Mouse (Mus musculus) MEL (cell line): ENCODE results near the gene Ppm1g. TPM values are rescaled to one million over a fixed set of nuclear protein-coding genes. Genes with fewer than 3 reads are reported as not detected.
A peak's percentile ranks its signal among the peaks of the same experiment; 100 is the strongest.

Source experiments
- DNase-seq: peaks from one replicate; pipeline ENCODE4 v3.0.0; 2011; ENCODE audit warnings: low read depth, low spot score
- H3K27ac ChIP-seq: 2 replicates; pipeline ENCODE4 v1.5.1; 2012; ENCODE audit warnings: low read depth, mild to moderate bottlenecking, control low read depth, low read length, moderate library complexity; ENCODE audit not compliant: control insufficient read depth
- H3K27me3 ChIP-seq, 2 experiments: fragments of 150-350 bp in 1 of 2; sonication (generic) in 1 of 2; 2 replicates each; pipeline ENCODE4 v1.6.1; 2012; ENCODE audit warnings: low read length in 2 of 2, mild to moderate bottlenecking in 2 of 2, improper control_type of control experiment in 1 of 2, moderate library complexity in 1 of 2; ENCODE audit not compliant: insufficient read depth in 2 of 2, control insufficient read depth in 1 of 2
- H3K36me3 ChIP-seq, 2 experiments: 2 replicates each; pipeline ENCODE4 v1.6.1; 2012 to 2014; ENCODE audit warnings: low read length in 2 of 2, improper control_type of control experiment in 1 of 2, inconsistent platforms in 1 of 2, mild to moderate bottlenecking in 1 of 2; ENCODE audit not compliant: insufficient read depth in 2 of 2, control insufficient read depth in 1 of 2
- H3K4me1 ChIP-seq, 2 experiments: fragments of 150-350 bp in 1 of 2; sonication (generic) in 1 of 2; 2 replicates each; pipeline ENCODE4 v1.6.1; 2012; ENCODE audit warnings: low read length in 2 of 2, improper control_type of control experiment in 1 of 2, mild to moderate bottlenecking in 1 of 2; ENCODE audit not compliant: insufficient read depth in 2 of 2, control insufficient read depth in 1 of 2
- H3K4me3 ChIP-seq, 2 experiments: fragments of 150-350 bp in 1 of 2; sonication (generic) in 1 of 2; 2 replicates each; pipeline ENCODE4 v1.5.1; 2012; ENCODE audit warnings: low read depth in 2 of 2, low read length in 2 of 2, mild to moderate bottlenecking in 2 of 2, moderate library complexity in 2 of 2, control low read depth in 1 of 2, improper control_type of control experiment in 1 of 2; ENCODE audit not compliant: control insufficient read depth in 1 of 2, insufficient read depth in 1 of 2
- H3K79me2 ChIP-seq: 2 replicates; pipeline ENCODE4 v1.6.1; 2012; ENCODE audit warnings: mild to moderate bottlenecking, low read length, moderate library complexity; ENCODE audit not compliant: control insufficient read depth, poor library complexity, insufficient read depth
- H3K9ac ChIP-seq: 2 replicates; pipeline ENCODE4 v1.6.1; 2012; ENCODE audit warnings: low read depth, mild to moderate bottlenecking, control low read depth, low read length, moderate library complexity; ENCODE audit not compliant: control insufficient read depth, poor library complexity, severe bottlenecking
- H3K9me3 ChIP-seq: fragments of 150-350 bp; sonication (generic); replicated peaks from 2 replicates; pipeline ENCODE4 v1.6.1; 2012; ENCODE audit warnings: mild to moderate bottlenecking, low read length, improper control_type of control experiment, moderate library complexity; ENCODE audit not compliant: insufficient read depth
- CHD1 ChIP-seq: IDR thresholded peaks from 2 replicates; pipeline ENCODE4 v1.6.1; 2012; ENCODE audit warnings: low read depth, mild to moderate bottlenecking, inconsistent platforms, low read length, improper control_type of control experiment
- CHD2 ChIP-seq: IDR thresholded peaks from 2 replicates; pipeline ENCODE4 v1.6.1; 2011; ENCODE audit warnings: low read length, improper control_type of control experiment
- CTCF ChIP-seq, 3 experiments: IDR thresholded peaks in 2 of 3; conservative IDR thresholded peaks in 1 of 3; 2 replicates each; pipeline ENCODE4 v1.5.1; 2011 to 2012; ENCODE audit warnings: low read length in 3 of 3, low read depth in 2 of 3, mild to moderate bottlenecking in 2 of 3, improper control_type of control experiment in 1 of 3, inconsistent platforms in 1 of 3, mixed read lengths in 1 of 3, moderate library complexity in 1 of 3; ENCODE audit not compliant: control insufficient read depth in 1 of 3, insufficient read depth in 1 of 3, poor library complexity in 1 of 3, severe bottlenecking in 1 of 3
- EP300 ChIP-seq, 2 experiments: IDR thresholded peaks; 2 replicates each; pipeline ENCODE4 v1.6.1; 2011; ENCODE audit warnings: improper control_type of control experiment in 2 of 2, low read length in 2 of 2, low read depth in 1 of 2, mild to moderate bottlenecking in 1 of 2
- ETS1 ChIP-seq: IDR thresholded peaks from 2 replicates; pipeline ENCODE4 v1.6.1; 2012; ENCODE audit warnings: low read depth, mild to moderate bottlenecking, inconsistent platforms, low read length, improper control_type of control experiment, moderate library complexity
- GABPA ChIP-seq: IDR thresholded peaks from 2 replicates; pipeline ENCODE4 v1.6.1; 2012; ENCODE audit warnings: low read depth, mild to moderate bottlenecking, inconsistent platforms, low read length, improper control_type of control experiment, moderate library complexity
- HCFC1 ChIP-seq: IDR thresholded peaks from 2 replicates; pipeline ENCODE4 v1.6.1; 2012; ENCODE audit warnings: low read depth, mild to moderate bottlenecking, inconsistent platforms, low read length, improper control_type of control experiment, moderate library complexity
- JUND ChIP-seq: IDR thresholded peaks from 2 replicates; pipeline ENCODE4 v1.6.1; 2011; ENCODE audit warnings: low read depth, mild to moderate bottlenecking, improper control_type of control experiment, low read length
- MAFK ChIP-seq: IDR thresholded peaks from 2 replicates; pipeline ENCODE4 v1.6.1; 2011; ENCODE audit warnings: low read depth, mild to moderate bottlenecking, low read length, improper control_type of control experiment, borderline replicate concordance
- MAX ChIP-seq: IDR thresholded peaks from 2 replicates; pipeline ENCODE4 v1.6.1; 2011; ENCODE audit warnings: low read length, improper control_type of control experiment
- MAZ ChIP-seq: IDR thresholded peaks from 2 replicates; pipeline ENCODE4 v1.6.1; 2012; ENCODE audit warnings: low read depth, mild to moderate bottlenecking, inconsistent platforms, low read length, improper control_type of control experiment
- MEF2A ChIP-seq: IDR thresholded peaks from 2 replicates; pipeline ENCODE4 v1.6.1; 2014; ENCODE audit warnings: low read depth, mild to moderate bottlenecking, inconsistent platforms, low read length, improper control_type of control experiment; ENCODE audit not compliant: poor library complexity, insufficient replicate concordance, severe bottlenecking; ENCODE audit errors: extremely low read depth
- MXI1 ChIP-seq: IDR thresholded peaks from 2 replicates; pipeline ENCODE4 v1.6.1; 2011; ENCODE audit warnings: mild to moderate bottlenecking, low read depth, low read length, improper control_type of control experiment
- MYB ChIP-seq: IDR thresholded peaks from 2 replicates; pipeline ENCODE4 v1.6.1; 2011; ENCODE audit warnings: mild to moderate bottlenecking, low read depth, low read length, improper control_type of control experiment
- NELFE ChIP-seq: IDR thresholded peaks from 2 replicates; pipeline ENCODE4 v1.6.1; 2011; ENCODE audit warnings: low read depth, low read length, improper control_type of control experiment
- NRF1 ChIP-seq: IDR thresholded peaks from 2 replicates; pipeline ENCODE4 v1.6.1; 2014; ENCODE audit warnings: low read depth, mild to moderate bottlenecking, inconsistent platforms, low read length, improper control_type of control experiment, moderate library complexity; ENCODE audit not compliant: poor library complexity, insufficient read depth, severe bottlenecking
- POLR2A ChIP-seq, 2 experiments: IDR thresholded peaks; 2 replicates each; pipeline ENCODE4 v1.6.1; 2011 to 2012; ENCODE audit warnings: low read length in 2 of 2, mild to moderate bottlenecking in 2 of 2, control low read depth in 1 of 2, improper control_type of control experiment in 1 of 2, low read depth in 1 of 2, moderate library complexity in 1 of 2; ENCODE audit not compliant: control insufficient read depth in 1 of 2, insufficient read depth in 1 of 2, poor library complexity in 1 of 2
- POLR2AphosphoS2 ChIP-seq: IDR thresholded peaks from 2 replicates; pipeline ENCODE4 v1.6.1; 2011; ENCODE audit warnings: low read length, improper control_type of control experiment
- TAL1 ChIP-seq: IDR thresholded peaks from 2 replicates; pipeline ENCODE4 v1.6.1; 2012; ENCODE audit warnings: mild to moderate bottlenecking, inconsistent platforms, low read length, moderate library complexity, mixed read lengths
- TCF12 ChIP-seq: IDR thresholded peaks from 2 replicates; pipeline ENCODE4 v1.6.1; 2014; ENCODE audit warnings: low read depth, mild to moderate bottlenecking, inconsistent platforms, low read length, improper control_type of control experiment, moderate library complexity
- UBTF ChIP-seq: IDR thresholded peaks from 2 replicates; pipeline ENCODE4 v1.6.1; 2012; ENCODE audit warnings: low read depth, mild to moderate bottlenecking, inconsistent platforms, low read length, improper control_type of control experiment, moderate library complexity, borderline replicate concordance; ENCODE audit not compliant: insufficient read depth
- USF1 ChIP-seq: IDR thresholded peaks from 2 replicates; pipeline ENCODE4 v1.6.1; 2014; ENCODE audit warnings: low read depth, mild to moderate bottlenecking, inconsistent platforms, low read length, improper control_type of control experiment, moderate library complexity
- USF2 ChIP-seq, 2 experiments: IDR thresholded peaks; 2 replicates each; pipeline ENCODE4 v1.6.1; 2011 to 2012; ENCODE audit warnings: improper control_type of control experiment in 2 of 2, low read length in 2 of 2, borderline replicate concordance in 1 of 2, inconsistent platforms in 1 of 2, low read depth in 1 of 2, mild to moderate bottlenecking in 1 of 2; ENCODE audit not compliant: insufficient read depth in 1 of 2
- ZC3H11A ChIP-seq: IDR thresholded peaks from 2 replicates; pipeline ENCODE4 v1.6.1; 2012; ENCODE audit warnings: low read depth, mild to moderate bottlenecking, inconsistent platforms, low read length, improper control_type of control experiment
- ZKSCAN1 ChIP-seq: IDR thresholded peaks from 2 replicates; pipeline ENCODE4 v1.6.1; 2012; ENCODE audit warnings: low read depth, mild to moderate bottlenecking, inconsistent platforms, low read length, improper control_type of control experiment, moderate library complexity
- polyA plus RNA-seq, 2 experiments: library from polyadenylated mRNA; stranded (reverse) in 1 of 2; unstranded in 1 of 2; fragments of >175 nt in 1 of 2; fragments of >200 nt in 1 of 2; gene quantifications; 2 replicates each; pipeline versions ENCODE4 v1.2.1 to v1.2.4; 2012; ENCODE audit warnings: low replicate concordance in 2 of 2, low read depth in 1 of 2; ENCODE audit not compliant: insufficient read length in 2 of 2, insufficient read depth in 1 of 2, missing spikeins in 1 of 2
- total RNA-seq: library from RNA; depleted of rRNA; stranded (reverse); fragments of 300-350 nt; gene quantifications from 2 replicates; pipeline ENCODE4 v1.2.3, GENCODE M21; 2012

The Ppm1g gene
- total and polyA plus RNA-seq, 3 experiments: 169 to 639 (median 408) TPM

GRCm38 (mm10) chr5:31181183-31181770 is 39.2 kb downstream of the Ppm1g start:
- Histone ChIP-seq H3K27ac (no peak overlapping the region), H3K36me3 (peaks cover 2 to 38% of the 10 kb centered on the region in 2 experiments; a peak in 3 of 4 replicates), H3K27me3 (no peaks in the 10 kb centered on the region), H3K9me3 (no peaks in the 10 kb centered on the region), H3K4me3 (peak overlapping the region in 1 of 2 experiments; percentile 85; a peak in 2 of 4 replicates), H3K9ac (no peak overlapping the region; the same call in 1 of the 2 replicates)
- no peak for TF ChIP-seq EP300 (IDR thresholded peaks at IDR 0.05; ENCODE audit: low read depth in 1 of 2, low read length in 2 of 2)
- no peak for TF ChIP-seq CHD2
- TF ChIP-seq UBTF: no peak
- no peak for TF ChIP-seq POLR2AphosphoS2
- no peak for TF ChIP-seq MAX
- TF ChIP-seq USF1: no peak
- TF ChIP-seq HCFC1: no peak
- TF ChIP-seq TCF12: no peak
- TF ChIP-seq MXI1: no peak
- no peak for TF ChIP-seq ZKSCAN1
- TF ChIP-seq, all 39 proteins: peak for 0
- no peak for DNase-seq
- Histone ChIP-seq H3K79me2 (peaks cover 33% of the 10 kb centered on the region), H3K4me1 (peaks cover 19 to 27% of the 10 kb centered on the region in 2 experiments)

- DNase-seq: peak; percentile 99
- H3K36me3 ChIP-seq: peaks cover 7 to 33% of the 10 kb centered on the region in 2 experiments
- H3K9me3 ChIP-seq: no peaks in the 10 kb centered on the region
- H3K79me2 ChIP-seq: peaks cover 41% of the 10 kb centered on the region
- peak within 1 kb of the TSS; percentile 83 for H3K9ac ChIP-seq
- H3K27me3 ChIP-seq: no peaks in the 10 kb centered on the region
- peak within 1 kb of the TSS; percentile 96 for H3K27ac ChIP-seq
- H3K4me3 ChIP-seq: peak within 1 kb of the TSS; percentile 67 to 85
- peaks cover 18 to 19% of the 10 kb centered on the region in 2 experiments for H3K4me1 ChIP-seq
- TF ChIP-seq CHD2: no peak; the same call in 1 of the 2 replicates
- peak; percentile 97 for TF ChIP-seq NELFE
- peak; percentile 96 for TF ChIP-seq POLR2AphosphoS2
- TF ChIP-seq UBTF: 0 out of 2 replicates have a peak, but pooled peaks have one; percentile 60
- TF ChIP-seq CHD1: peak; percentile 65; the same call in 1 of the 2 replicates
- no peak for TF ChIP-seq TAL1
- TF ChIP-seq MYB: no peak
- no peak for TF ChIP-seq ZC3H11A
- peak; percentile 94 for TF ChIP-seq MXI1
- TF ChIP-seq ZKSCAN1: no peak
- TF ChIP-seq NRF1: peak; percentile 84
- TF ChIP-seq MEF2A: 0 out of 2 replicates have a peak, but pooled peaks have one; percentile 5
- TF ChIP-seq EP300 (IDR thresholded peaks at IDR 0.05; ENCODE audit: low read depth in 1 of 2, low read length in 2 of 2): peak; percentile 21 to 27; a peak in 1 of 4 replicates
- TF ChIP-seq ETS1: peak; percentile 73
- TF ChIP-seq MAZ: peak; percentile 87
- TF ChIP-seq HCFC1: peak; percentile 91
- TF ChIP-seq POLR2A (IDR thresholded peaks at IDR 0.05; ENCODE audit: control insufficient read depth in 1 of 2, insufficient read depth in 1 of 2, low read depth in 1 of 2, low read length in 2 of 2, poor library complexity in 1 of 2): peak; percentile 72 to 99
- TF ChIP-seq CTCF (IDR thresholded peaks at IDR 0.05 in 2 of 3, conservative IDR thresholded peaks at IDR 0.05 in 1 of 3; ENCODE audit: control insufficient read depth in 1 of 3, insufficient read depth in 1 of 3, low read depth in 2 of 3, low read length in 3 of 3, poor library complexity in 1 of 3, severe bottlenecking in 1 of 3): no peak; a peak in 1 of 6 replicates
- TF ChIP-seq GABPA: no peak
- no peak for TF ChIP-seq USF2 (IDR thresholded peaks at IDR 0.05; ENCODE audit: borderline replicate concordance in 1 of 2, insufficient read depth in 1 of 2, low read depth in 1 of 2, low read length in 2 of 2)
- TF ChIP-seq MAFK: no peak
- 0 out of 2 replicates have a peak, but pooled peaks have one; percentile 7 for TF ChIP-seq JUND
Observed at GRCm38 (mm10) chr5:31179766-31180630, 40.5 kb downstream of the Ppm1g start, which contains the start of the genes Gm29609 and Gtf3c2. Gm29609 (minus strand) TSS chr5:31179911. Gtf3c2 (minus strand) TSS chr5:31180144.
